Comparison of ENCODE assay signal across 7 mouse cellular contexts in genomic region chr8:111299821-111300568, GRCm38 (mm10). TPM values are rescaled to one million over a fixed set of nuclear protein-coding genes. Genes with fewer than 3 reads are reported as not detected.
DNase-seq lines count a peak whose midpoint lies in the region; ATAC-seq lines count a peak whose summit lies in the region.

TSS of gene Rfwd3 (minus strand) at chr8:111300222.

- peak; percentile 97 for DNase-seq in adrenal gland, postnatal 14 days
- peak; percentile 96 for DNase-seq in embryonic facial prominence, embryonic 11.5 days (ENCODE audit: low spot score)
- peak; percentile 98 for DNase-seq in kidney, adult 11 months
- peak; percentile 95 for DNase-seq in limb, embryonic 10.5 days (ENCODE audit: low spot score)
- DNase-seq in spleen, adult 12 weeks (ENCODE audit: low spot score), result peak; percentile 89

- peak; percentile 96 for ATAC-seq in embryonic facial prominence, embryonic 11.5 days (replicated peaks; ENCODE audit: insufficient number of reproducible peaks, low FRiP score, low TSS enrichment, low read depth)
- peak; percentile 94 for ATAC-seq in granulocyte monocyte progenitor cell, adult 5-6 weeks (replicated peaks; ENCODE audit: poor library complexity, severe bottlenecking)
- peak; percentile 99 for ATAC-seq in midbrain, embryonic 13.5 days

- peaks cover 4% of the 10 kb centered on the region for H3K36me3 ChIP-seq in embryonic facial prominence, embryonic 11.5 days (replicated peaks; ENCODE audit: control insufficient read depth, insufficient read depth, low read depth, low read length)
- H3K36me3 ChIP-seq in limb, embryonic 10.5 days, result peaks cover 25% of the 10 kb centered on the region
- H3K36me3 ChIP-seq in midbrain, embryonic 13.5 days, result peaks cover 17% of the 10 kb centered on the region

- peak within 1 kb of the TSS; percentile 87 for H3K27ac ChIP-seq in embryonic facial prominence, embryonic 11.5 days (replicated peaks; ENCODE audit: low read depth, low read length)
- H3K27ac ChIP-seq in limb, embryonic 10.5 days, result peak within 1 kb of the TSS; percentile 98
- peak within 1 kb of the TSS; percentile 81 for H3K27ac ChIP-seq in midbrain, embryonic 13.5 days

- under 1% methylated on average over 67 of the region's 67 CpGs for WGBS in embryonic facial prominence, embryonic 11.5 days
- WGBS in limb, embryonic 10.5 days, result under 1% methylated on average over 67 of the region's 67 CpGs
- under 1% methylated on average over 62 of the region's 67 CpGs for WGBS in midbrain, embryonic 13.5 days

- H3K27me3 ChIP-seq in embryonic facial prominence, embryonic 11.5 days (ENCODE audit: control insufficient read depth, insufficient read depth, low read length), result no peaks in the 10 kb centered on the region
- no peaks in the 10 kb centered on the region for H3K27me3 ChIP-seq in limb, embryonic 10.5 days (ENCODE audit: low read depth, poor library complexity, severe bottlenecking)
- H3K27me3 ChIP-seq in midbrain, embryonic 13.5 days, result no peaks in the 10 kb centered on the region

- H3K9me3 ChIP-seq in embryonic facial prominence, embryonic 11.5 days (replicated peaks; ENCODE audit: control insufficient read depth, low read length), result no peaks in the 10 kb centered on the region
- no peaks in the 10 kb centered on the region for H3K9me3 ChIP-seq in limb, embryonic 10.5 days (replicated peaks)
- H3K9me3 ChIP-seq in midbrain, embryonic 13.5 days, result no peaks in the 10 kb centered on the region

- no peaks in the 10 kb centered on the region for H3K4me1 ChIP-seq in embryonic facial prominence, embryonic 11.5 days (ENCODE audit: control insufficient read depth, insufficient read depth, low read length)
- peaks cover 17% of the 10 kb centered on the region for H3K4me1 ChIP-seq in limb, embryonic 10.5 days
- peaks cover 16% of the 10 kb centered on the region for H3K4me1 ChIP-seq in midbrain, embryonic 13.5 days (replicated peaks)

- peak within 1 kb of the TSS; percentile 57 for H3K4me2 ChIP-seq in embryonic facial prominence, embryonic 11.5 days (ENCODE audit: low read depth, low read length)
- peak within 1 kb of the TSS; percentile 73 for H3K4me2 ChIP-seq in midbrain, embryonic 13.5 days (replicated peaks)

- peak within 1 kb of the TSS; percentile 95 for H3K9ac ChIP-seq in embryonic facial prominence, embryonic 11.5 days (replicated peaks; ENCODE audit: low read length)
- H3K9ac ChIP-seq in midbrain, embryonic 13.5 days (replicated peaks), result peak within 1 kb of the TSS; percentile 92

- peak within 1 kb of the TSS; percentile 91 for H3K4me3 ChIP-seq in embryonic facial prominence, embryonic 11.5 days (ENCODE audit: low read depth, low read length)
- H3K4me3 ChIP-seq in limb, embryonic 10.5 days, result peak within 1 kb of the TSS; percentile 88
- peak within 1 kb of the TSS; percentile 96 for H3K4me3 ChIP-seq in midbrain, embryonic 13.5 days (replicated peaks)

RNA-seq across cellular contexts. Expression of gene Rfwd3, which starts in this region (rescaled TPM):
- total RNA-seq in adrenal gland, postnatal 14 days (2021), result 46.5 and 49.0 TPM in 2 replicates
- polyA plus RNA-seq in embryonic facial prominence, embryonic 11.5 days (2014; fragmentation: Nextera tagmentation; extraction: Ambion mirVana), result 95.7 and 96.7 TPM in 2 replicates
- 73.8 and 74.6 TPM in 2 replicates for total RNA-seq in granulocyte monocyte progenitor cell, adult 5-6 weeks (2014; fragmentation: Nextera tagmentation)
- 72.6 and 77.3 TPM in 2 replicates for total RNA-seq in granulocyte monocyte progenitor cell, adult 5-6 weeks (2017)
- 103 and 108 TPM in 2 replicates for polyA plus RNA-seq in limb, embryonic 10.5 days (2016; fragmentation: Nextera tagmentation; extraction: Ambion mirVana)
- polyA plus RNA-seq in midbrain, embryonic 13.5 days (2015; fragmentation: Nextera tagmentation; extraction: Ambion mirVana), result 36.3 and 37.5 TPM in 2 replicates

Comparison
In these comparisons a context has a peak if more than half of its experiments do, and no peak if none do; other contexts are left out.
1. Peak in every context shown above with its lines: DNase-seq, ATAC-seq, H3K4me3 ChIP-seq and H3K27ac ChIP-seq.